Mouse (Mus musculus): ENCODE measurements around the gene Pvr.

GRCm38 (mm10) chr7:19871137-19871621 is 49.8 kb downstream of the Pvr start:
- TF ChIP-seq CTCF (IDR thresholded peaks at IDR 0.05; ENCODE audit: low read depth, low read length) (no peak), POLR2A (IDR thresholded peaks at IDR 0.05; ENCODE audit: extremely low read depth, insufficient read depth, low read length) (no peak)
